Mouse (Mus musculus) B cell, adult 62 days (primary cell): ENCODE data around the gene Gm10220. TPM values are rescaled to one million over a fixed set of nuclear protein-coding genes. Genes with fewer than 3 reads are reported as not detected.

Source experiments
- total RNA-seq: library from RNA; stranded (reverse); gene quantifications from 4 replicates; pipeline ENCODE4 v1.2.4, GENCODE M21; 2023

Gm10220 gene
- not detected in 4 replicates for total RNA-seq

GRCm38 (mm10) chr5:26121321-26121720, at the start of gene Gm10220:
TSS of gene Gm10220 (minus strand) at chr5:26121421.

GRCm38 (mm10) chr5:26105262-26105661, 16.0 kb downstream of the Gm10220 start, which contains the start of gene 5031410I06Rik:
TSS of gene 5031410I06Rik (minus strand) at chr5:26105362.

GRCm38 (mm10) chr5:26089191-26089590, 32.0 kb downstream of the Gm10220 start, which contains the start of gene Gm10471:
TSS of gene Gm10471 (minus strand) at chr5:26089291.

Other genes with a start within 250 kb of the Gm10220 start
- not detected in 4 replicates for gene Gm21663, start 179.0 kb downstream of the Gm10220 start, total RNA-seq
- gene Gm21671, start 167.0 kb downstream of the Gm10220 start, total RNA-seq = not detected in 4 replicates
- not detected in 4 replicates for gene Gm21680, start 148.8 kb downstream of the Gm10220 start, total RNA-seq
- gene Gm21698, start 132.8 kb downstream of the Gm10220 start, total RNA-seq = not detected in 4 replicates
- not detected in 4 replicates for gene Gm1979, start 116.6 kb downstream of the Gm10220 start, total RNA-seq
- not detected in 4 replicates for gene Gm5862, start 98.5 kb downstream of the Gm10220 start, total RNA-seq
- not detected in 4 replicates for gene Speer4a, start 81.9 kb downstream of the Gm10220 start, total RNA-seq
- not detected in 4 replicates for gene Gm7347, start 62.8 kb downstream of the Gm10220 start, total RNA-seq
- not detected in 4 replicates for gene Gm10471, start 32.1 kb downstream of the Gm10220 start, total RNA-seq
- gene 5031410I06Rik, start 16.1 kb downstream of the Gm10220 start, total RNA-seq = not detected in 4 replicates
- not detected in 4 replicates for gene Gm7361, start 136.3 kb upstream of the Gm10220 start, total RNA-seq